Mouse (Mus musculus) kidney, embryonic 14.5 days (tissue): ENCODE results near the gene Phf20. TPM values are rescaled to one million over a fixed set of nuclear protein-coding genes. Genes with fewer than 3 reads are reported as not detected.
A peak's percentile ranks its signal among the peaks of the same experiment; 100 is the strongest.
"Not testable (repeated sequence)": the region's sequence is repeated elsewhere in the genome, so short reads cannot be mapped to it uniquely, and the experiment has no call there.

Source experiments
- ATAC-seq: fragments of 200-750 bp; cut with Nextera tagmentation; 2 replicates; pipeline ENCODE4 v1.8.0; 2017; ENCODE audit warnings: moderate number of reproducible peaks, mild to moderate bottlenecking, moderate TSS enrichment, moderate library complexity; ENCODE audit not compliant: low FRiP score, low TSS enrichment
- H3K27ac ChIP-seq: fragments of 300-500 bp; sonication (generic); 2 replicates; pipeline ENCODE4 v1.5.1; 2014; ENCODE audit warnings: low read depth, mild to moderate bottlenecking, low read length, moderate library complexity, mixed read lengths
- H3K27me3 ChIP-seq: fragments of 300-500 bp; sonication (generic); 2 replicates; pipeline ENCODE4 v1.6.1; 2014; ENCODE audit warnings: mild to moderate bottlenecking, low read length; ENCODE audit not compliant: control insufficient read depth, insufficient read depth
- H3K36me3 ChIP-seq: fragments of 300-500 bp; sonication (generic); 2 replicates; pipeline ENCODE4 v1.6.1; 2014; ENCODE audit warnings: low read length, mixed read lengths; ENCODE audit not compliant: control insufficient read depth, insufficient read depth
- H3K4me1 ChIP-seq: fragments of 300-500 bp; sonication (generic); 2 replicates; pipeline ENCODE4 v1.6.1; 2014; ENCODE audit warnings: low read length, mixed read lengths; ENCODE audit not compliant: control insufficient read depth, insufficient read depth
- H3K4me2 ChIP-seq: fragments of 300-500 bp; sonication (generic); replicated peaks from 2 replicates; pipeline ENCODE4 v1.6.1; 2014; ENCODE audit warnings: low read depth, mild to moderate bottlenecking, low read length
- H3K4me3 ChIP-seq: fragments of 300-500 bp; sonication (generic); 2 replicates; pipeline ENCODE4 v1.5.1; 2014; ENCODE audit warnings: mild to moderate bottlenecking, low read length
- H3K9ac ChIP-seq: fragments of 300-500 bp; sonication (generic); 2 replicates; pipeline ENCODE4 v1.6.1; 2014; ENCODE audit warnings: low read depth, mild to moderate bottlenecking, low read length, moderate library complexity
- H3K9me3 ChIP-seq: fragments of 300-500 bp; sonication (generic); 2 replicates; pipeline ENCODE4 v1.6.1; 2016; ENCODE audit warnings: low read length; ENCODE audit not compliant: control insufficient read depth
- WGBS: fragments of 180-500 bp; shearing (Covaris S2); extraction: QIAGEN DNeasy Blood & Tissue Kit; methylation state at CpG from one replicate; pipeline ENCODE4 v1.1.7; 2014; 5-methylcytosine and 5-hydroxymethylcytosine counted together
- polyA plus RNA-seq: library from polyadenylated mRNA; unstranded; fragments of >200 nt; fragmentation: Nextera tagmentation; extraction: Ambion mirVana; gene quantifications from 2 replicates; pipeline ENCODE4 v1.2.1, GENCODE M21; 2014

Phf20 gene
- polyA plus RNA-seq, 1 experiment from 2014 or later = 71.7 TPM

DNA sequence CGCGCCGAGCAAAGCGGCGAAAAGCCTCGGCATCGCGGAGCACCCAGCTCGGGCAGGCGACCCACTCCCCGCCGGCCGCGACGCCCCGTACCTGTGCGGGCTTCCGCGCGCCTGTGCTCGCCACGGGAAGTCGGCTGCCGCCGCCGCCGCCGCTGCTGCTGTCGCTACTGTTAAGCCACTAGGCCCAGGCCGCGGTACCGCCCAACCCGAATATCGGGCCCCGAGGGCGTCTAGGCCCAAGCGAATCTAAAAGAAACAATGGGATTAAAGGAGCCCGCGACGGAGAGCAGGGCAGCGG lies 16.5 kb upstream of the Phf20 start:
- Histone ChIP-seq H3K27me3 (no peaks in the 10 kb centered on the region), H3K36me3 (peaks cover 39% of the 10 kb centered on the region), H3K9me3 (no peaks in the 10 kb centered on the region), H3K4me2 (no peak overlapping the region; the same call in 1 of the 2 replicates), H3K9ac (peak overlapping the region; percentile 100), H3K4me3 (peak overlapping the region; percentile 96), H3K27ac (peak overlapping the region; percentile 96), H3K4me1 (peaks cover 9% of the 10 kb centered on the region; the same call in 1 of the 2 replicates)
- under 1% methylated on average over 41 of the region's 41 CpGs for WGBS
- no peak for ATAC-seq

DNA sequence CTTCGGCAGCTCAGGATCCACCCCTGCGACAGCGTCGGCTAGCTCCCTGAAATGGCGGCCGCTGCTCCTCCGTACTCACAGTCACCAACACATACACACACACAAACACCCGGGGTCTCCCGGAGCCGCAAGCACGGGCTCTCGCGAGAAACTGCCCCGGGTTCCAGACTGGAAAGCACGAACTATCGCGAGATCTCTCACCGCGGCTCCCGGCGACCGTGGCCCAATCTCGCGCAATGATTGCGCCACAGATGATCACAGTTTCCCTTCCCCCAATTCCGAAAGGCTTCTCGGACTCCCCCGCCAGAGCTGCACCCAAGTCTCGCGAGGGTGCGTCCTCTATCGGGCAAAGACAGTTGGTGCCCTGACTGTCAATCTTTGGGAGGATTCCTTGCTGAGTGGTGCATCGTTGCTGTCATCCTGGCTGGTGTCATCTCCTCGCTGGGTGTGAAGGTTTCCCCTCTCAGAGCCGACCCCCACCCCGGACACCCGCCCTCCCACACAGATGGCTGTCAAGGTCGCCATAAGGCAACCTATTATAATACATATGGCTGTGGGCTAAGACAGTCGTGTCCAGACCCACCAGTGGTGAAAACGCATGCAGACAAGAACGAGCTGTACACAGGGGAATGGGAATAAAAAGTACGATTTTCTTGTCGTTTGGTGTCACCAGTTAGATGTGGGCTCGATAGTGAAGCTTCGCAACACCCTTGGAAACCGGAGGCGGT lies 16.0 kb upstream of the Phf20 start, which contains the start of gene Rbm39:
Gene Rbm39 (minus strand): TSS at position 145 of the 728 bp plus-strand sequence.
- Histone ChIP-seq H3K4me1 (peaks cover 9% of the 10 kb centered on the region; the same call in 1 of the 2 replicates), H3K36me3 (peaks cover 34% of the 10 kb centered on the region), H3K9me3 (no peaks in the 10 kb centered on the region), H3K27me3 (no peaks in the 10 kb centered on the region), H3K4me3 (peak within 1 kb of the TSS; percentile 96), H3K9ac (peak within 1 kb of the TSS; percentile 100), H3K27ac (peak within 1 kb of the TSS; percentile 96), H3K4me2 (peak within 1 kb of the TSS; percentile 68)
- under 1% methylated on average over 47 of the region's 47 CpGs for WGBS
- ATAC-seq = peak; percentile 97

DNA sequence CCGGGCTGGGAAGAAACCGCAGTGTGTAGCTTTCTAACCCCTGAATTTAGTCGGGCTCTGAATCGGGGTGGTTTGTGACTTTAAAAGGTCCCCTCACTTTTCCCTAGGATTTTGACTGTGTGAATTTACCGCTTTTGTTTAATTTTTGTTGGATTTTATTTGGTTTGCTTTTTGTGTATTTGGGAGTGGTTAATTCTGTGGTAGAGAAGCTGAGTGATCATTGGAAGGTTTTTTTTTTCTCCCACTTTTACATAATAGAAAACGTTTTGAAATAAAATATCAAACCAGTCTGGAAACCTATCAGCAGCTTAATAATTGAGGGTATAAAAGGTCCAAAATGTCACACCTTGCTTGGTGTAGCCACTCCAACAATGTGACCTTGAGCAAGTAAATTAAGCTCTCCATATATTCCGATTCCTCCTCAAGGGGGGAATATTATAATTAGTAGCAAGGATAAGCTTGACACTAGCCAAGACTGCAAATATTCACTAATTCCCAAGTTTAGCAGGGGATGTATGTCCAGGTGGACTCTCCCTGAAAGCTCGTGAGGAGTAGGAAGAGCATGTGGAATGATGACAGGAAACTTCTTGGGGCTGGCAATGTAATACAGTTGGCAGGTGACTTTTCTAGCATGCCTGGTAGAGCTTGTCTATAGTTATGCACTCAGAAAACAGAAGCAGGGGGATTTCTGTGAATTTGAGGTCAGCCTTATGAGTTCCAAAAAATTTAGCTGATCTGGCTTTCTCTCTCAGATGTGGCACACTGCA lies 15.3 kb upstream of the Phf20 start:
- 14% methylated on average over 8 of the region's 8 CpGs for WGBS
- Histone ChIP-seq H3K9ac (peak overlapping the region; percentile 62), H3K4me3 (peak overlapping the region; percentile 96), H3K4me1 (peaks cover 9% of the 10 kb centered on the region; the same call in 1 of the 2 replicates), H3K36me3 (peaks cover 28% of the 10 kb centered on the region), H3K27me3 (no peaks in the 10 kb centered on the region), H3K4me2 (peak overlapping the region; percentile 48), H3K27ac (peak overlapping the region; percentile 39; the same call in 1 of the 2 replicates), H3K9me3 (no peaks in the 10 kb centered on the region)
- no peak for ATAC-seq

DNA sequence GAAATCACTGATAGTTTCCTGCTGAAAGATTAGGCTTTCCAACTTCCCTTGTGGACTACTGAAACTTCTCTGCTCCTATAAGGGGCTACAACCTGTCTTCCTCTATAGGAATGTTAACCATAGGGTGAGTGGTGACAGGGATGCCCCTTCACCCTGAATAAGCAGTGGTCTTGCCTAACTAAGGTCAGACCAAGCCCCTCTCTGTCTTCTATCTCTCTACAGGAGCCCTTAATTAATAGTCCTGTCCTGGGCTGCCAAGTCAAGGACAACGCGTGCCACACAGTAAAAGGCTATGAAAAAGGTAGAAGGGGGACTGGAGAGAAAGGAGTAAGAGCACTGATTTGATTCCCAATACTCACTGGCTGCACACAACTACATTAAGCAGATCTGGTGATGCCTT lies 14.7 kb upstream of the Phf20 start:
- 72% methylated on average over 2 of the region's 2 CpGs for WGBS
- Histone ChIP-seq H3K4me3 (no peak overlapping the region), H3K27ac (no peak overlapping the region), H3K4me2 (no peak overlapping the region), H3K36me3 (peaks cover 22% of the 10 kb centered on the region), H3K27me3 (no peaks in the 10 kb centered on the region), H3K4me1 (peaks cover 9% of the 10 kb centered on the region; the same call in 1 of the 2 replicates), H3K9me3 (no peaks in the 10 kb centered on the region), H3K9ac (no peak overlapping the region; the same call in 1 of the 2 replicates)
- ATAC-seq = no peak

DNA sequence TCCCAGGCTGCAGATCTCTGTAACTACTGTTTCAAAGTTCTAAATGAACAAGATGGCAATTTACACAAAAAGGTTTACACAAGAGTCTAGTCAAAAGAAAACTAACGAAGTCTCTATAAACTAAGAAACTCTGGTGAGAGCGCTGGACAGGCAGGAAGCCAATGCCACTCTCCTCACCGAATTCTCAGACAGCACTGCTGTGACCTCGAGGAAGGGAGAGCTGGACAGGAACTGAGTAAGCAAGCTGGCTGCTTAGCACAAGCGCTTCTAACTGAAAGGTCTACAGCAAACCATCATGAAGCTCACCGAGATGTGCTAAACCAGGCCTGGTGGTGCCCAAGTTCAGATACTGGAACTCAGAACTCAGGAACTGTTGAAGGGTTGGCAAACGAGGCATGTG lies 7.0 kb upstream of the Phf20 start:
- not testable (repeated sequence) for H3K4me1 ChIP-seq

DNA sequence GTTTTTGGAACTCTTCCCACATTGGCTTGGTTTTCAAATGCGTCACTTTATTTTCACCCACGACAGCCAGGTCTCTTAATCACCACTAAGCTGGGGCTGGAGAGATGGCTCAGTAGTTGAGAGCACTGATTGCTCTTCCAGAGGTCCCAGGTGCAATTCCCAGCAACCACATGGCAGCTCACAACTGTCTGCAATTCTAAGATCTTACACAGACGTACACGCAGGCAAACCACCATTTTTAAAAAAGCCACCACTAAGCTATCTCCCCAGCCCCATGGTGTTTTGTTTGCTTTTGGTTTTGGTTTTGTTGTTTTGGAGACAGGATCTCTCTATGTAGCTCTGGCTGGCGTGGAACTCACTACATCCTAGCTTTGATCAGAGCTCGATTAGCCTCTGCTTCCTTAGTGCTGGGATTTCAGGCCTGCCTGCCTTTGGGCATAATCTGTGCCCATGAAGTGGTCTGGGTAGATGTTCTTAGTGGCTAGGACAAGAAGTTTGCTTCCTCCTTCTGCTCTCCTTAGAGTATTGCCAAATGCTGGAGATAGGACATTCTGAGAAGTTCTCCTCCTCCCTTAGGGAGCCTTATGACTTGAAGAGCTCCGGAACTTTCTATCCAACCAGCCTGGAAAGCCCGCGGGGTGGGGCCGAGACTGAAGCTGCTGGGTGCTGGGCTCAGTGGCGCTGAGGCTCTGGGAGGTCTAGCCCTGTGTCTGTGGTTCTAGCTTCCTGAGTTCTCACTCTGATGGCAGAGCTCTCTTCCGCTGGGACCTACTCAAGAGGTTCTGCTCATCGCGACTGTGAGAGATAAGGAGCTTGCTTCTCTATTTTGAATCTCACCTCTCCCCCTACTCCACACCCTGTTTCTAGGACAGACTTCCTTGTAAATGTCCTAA lies 6.0 kb upstream of the Phf20 start:
- H3K4me3 ChIP-seq = no peak overlapping the region
- H3K36me3 ChIP-seq = no peaks in the 10 kb centered on the region
- 80% methylated on average over 14 of the region's 14 CpGs for WGBS
- H3K27ac ChIP-seq = no peak overlapping the region
- H3K4me2 ChIP-seq = no peak overlapping the region
- no peak overlapping the region for H3K9ac ChIP-seq
- H3K27me3 ChIP-seq = no peaks in the 10 kb centered on the region
- H3K4me1 ChIP-seq = no peaks in the 10 kb centered on the region
- no peak for ATAC-seq
- H3K9me3 ChIP-seq = no peaks in the 10 kb centered on the region

More for the DNA sequence above, 7.0 kb upstream of the Phf20 start:
- not testable (repeated sequence) for H3K27ac ChIP-seq, H3K9ac ChIP-seq, ATAC-seq, H3K4me3 ChIP-seq, H3K36me3 ChIP-seq, H3K9me3 ChIP-seq, H3K4me2 ChIP-seq, H3K27me3 ChIP-seq
- WGBS = 84% methylated on average over 7 of the region's 7 CpGs

DNA sequence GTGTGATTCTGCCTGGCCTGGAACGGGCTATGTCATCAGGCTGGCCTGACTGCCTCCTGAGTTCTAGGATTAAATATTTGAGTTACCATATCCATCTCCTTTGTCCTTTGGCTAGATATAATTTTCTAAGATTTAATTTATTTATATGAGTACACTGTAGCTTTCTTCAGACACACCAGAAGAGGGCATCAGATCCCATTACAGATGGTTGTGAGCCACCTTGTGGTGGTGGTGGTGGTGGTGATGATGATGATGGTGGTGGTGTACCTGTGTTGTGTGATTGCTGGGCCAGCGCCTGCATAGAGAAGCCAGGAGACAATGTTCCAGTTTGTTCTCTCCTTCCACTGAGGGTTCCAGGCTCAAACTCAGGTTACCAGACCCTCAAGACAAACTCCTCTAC lies 4.7 kb upstream of the Phf20 start:
- no peak overlapping the region for H3K4me3 ChIP-seq
- H3K4me1 ChIP-seq = 0 out of 2 replicates have a peak, but pooled peaks cover 3% of the 10 kb centered on the region
- ATAC-seq = no peak
- H3K9ac ChIP-seq = no peak overlapping the region
- H3K4me2 ChIP-seq = no peak overlapping the region
- H3K9me3 ChIP-seq = no peaks in the 10 kb centered on the region
- H3K36me3 ChIP-seq = no peaks in the 10 kb centered on the region
- H3K27me3 ChIP-seq = no peaks in the 10 kb centered on the region
- 84% methylated on average over 2 of the region's 2 CpGs for WGBS
- H3K27ac ChIP-seq = no peak overlapping the region

DNA sequence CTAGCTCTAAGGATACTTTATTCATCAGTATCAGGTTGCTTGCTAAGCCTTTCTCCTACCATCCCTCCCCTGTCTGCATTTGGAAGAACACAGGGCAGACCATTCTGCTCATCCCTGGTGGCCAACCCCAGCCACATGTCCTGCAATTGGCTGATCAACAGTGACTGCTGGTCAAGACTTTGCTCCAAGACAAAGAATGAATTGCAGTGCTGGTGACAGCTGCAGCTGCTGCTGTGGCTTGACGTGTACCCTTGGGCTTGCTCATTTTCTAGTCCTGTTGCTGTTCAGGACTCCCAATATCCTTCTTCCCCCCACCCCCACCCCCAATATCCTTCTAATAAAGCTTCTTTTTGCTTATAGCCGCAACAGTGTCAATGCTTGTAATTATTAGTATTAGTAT lies 4.2 kb upstream of the Phf20 start:
- Histone ChIP-seq H3K4me2 (no peak overlapping the region), H3K36me3 (no peaks in the 10 kb centered on the region), H3K4me3 (no peak overlapping the region), H3K9me3 (no peaks in the 10 kb centered on the region), H3K27ac (no peak overlapping the region), H3K4me1 (0 out of 2 replicates have a peak, but pooled peaks cover 3% of the 10 kb centered on the region), H3K27me3 (no peaks in the 10 kb centered on the region), H3K9ac (no peak overlapping the region)
- WGBS = 77% methylated on average over 2 of the region's 2 CpGs
- ATAC-seq = no peak
